Comparison of ENCODE assay signal across 30 mouse cellular contexts in genomic region chr11:37285186-37285585, GRCm38 (mm10). TPM values are rescaled to one million over a fixed set of nuclear protein-coding genes. Genes with fewer than 3 reads are reported as not detected.
DNase-seq lines count a peak whose midpoint lies in the region; ATAC-seq and TF ChIP-seq lines count a peak whose summit lies in the region.
"Had no signal": no experiment of that assay in that cellular context is flagged by ENCODE, and none has a peak within 500 bp of the region (broad histone marks: within the 10 kb centered on the region; RNA-seq: fewer than 3 reads in every experiment).

No protein-coding gene starts in this region.

- no peaks in the 10 kb centered on the region for H3K4me1 ChIP-seq in forebrain, embryonic 14.5 days (ENCODE audit: control insufficient read depth, insufficient read depth, low read length)
- no peaks in the 10 kb centered on the region for H3K4me1 ChIP-seq in forebrain, embryonic 11.5 days (replicated peaks; ENCODE audit: control insufficient read depth, insufficient read depth, low read length)
- no peaks in the 10 kb centered on the region for H3K4me1 ChIP-seq in midbrain, embryonic 10.5 days
- H3K4me1 ChIP-seq: embryonic facial prominence, embryonic 10.5 days; embryonic facial prominence, embryonic 13.5 days; forebrain, embryonic 15.5 days; heart, embryonic 10.5 days; heart, embryonic 13.5 days had no signal

- H3K4me3 ChIP-seq in forebrain, embryonic 14.5 days (ENCODE audit: low read depth, low read length): no peak overlapping the region
- no peak overlapping the region for H3K4me3 ChIP-seq in forebrain, embryonic 11.5 days (ENCODE audit: low read depth, low read length)
- H3K4me3 ChIP-seq in layer of hippocampus, adult 2 months: no peak overlapping the region
- H3K4me3 ChIP-seq in midbrain, embryonic 10.5 days: no peak overlapping the region
- H3K4me3 ChIP-seq: embryonic facial prominence, embryonic 10.5 days; embryonic facial prominence, embryonic 13.5 days; erythroblast, embryonic 14.5 days; forebrain, embryonic 15.5 days; heart, adult 2 months; heart, embryonic 10.5 days; heart, embryonic 13.5 days had no signal

- H3K4me2 ChIP-seq in forebrain, embryonic 14.5 days (ENCODE audit: low read length): no peak overlapping the region
- no peak overlapping the region for H3K4me2 ChIP-seq in forebrain, embryonic 11.5 days (ENCODE audit: low read depth, low read length, severe bottlenecking)
- H3K4me2 ChIP-seq: embryonic facial prominence, embryonic 13.5 days; forebrain, embryonic 15.5 days; heart, embryonic 13.5 days; hindbrain, embryonic 14.5 days had no signal

- no peaks in the 10 kb centered on the region for H3K36me3 ChIP-seq in forebrain, embryonic 14.5 days (ENCODE audit: control insufficient read depth, insufficient read depth, low read length)
- no peaks in the 10 kb centered on the region for H3K36me3 ChIP-seq in forebrain, embryonic 11.5 days (ENCODE audit: control insufficient read depth, insufficient read depth, low read length)
- no peaks in the 10 kb centered on the region for H3K36me3 ChIP-seq in midbrain, embryonic 10.5 days
- H3K36me3 ChIP-seq: embryonic facial prominence, embryonic 10.5 days; embryonic facial prominence, embryonic 13.5 days; forebrain, embryonic 15.5 days; heart, embryonic 10.5 days; heart, embryonic 13.5 days had no signal

- no peaks in the 10 kb centered on the region for H3K9me3 ChIP-seq in forebrain, embryonic 14.5 days (replicated peaks; ENCODE audit: control insufficient read depth, low read length)
- H3K9me3 ChIP-seq in forebrain, embryonic 11.5 days (ENCODE audit: control insufficient read depth, low read length): no peaks in the 10 kb centered on the region
- H3K9me3 ChIP-seq in midbrain, embryonic 10.5 days (replicated peaks): peaks cover 4% of the 10 kb centered on the region; the same call in 1 of the 2 replicates
- H3K9me3 ChIP-seq: embryonic facial prominence, embryonic 10.5 days; embryonic facial prominence, embryonic 13.5 days; forebrain, embryonic 15.5 days; heart, embryonic 10.5 days; heart, embryonic 13.5 days had no signal

- H3K27me3 ChIP-seq in forebrain, embryonic 14.5 days (replicated peaks; ENCODE audit: control insufficient read depth, insufficient read depth, low read length): no peaks in the 10 kb centered on the region
- H3K27me3 ChIP-seq in forebrain, embryonic 11.5 days (ENCODE audit: control insufficient read depth, insufficient read depth, low read length): no peaks in the 10 kb centered on the region
- H3K27me3 ChIP-seq in midbrain, embryonic 10.5 days (ENCODE audit: low read depth, poor library complexity, severe bottlenecking): no peaks in the 10 kb centered on the region
- H3K27me3 ChIP-seq: embryonic facial prominence, embryonic 13.5 days; forebrain, embryonic 15.5 days; heart, embryonic 13.5 days had no signal

- DNase-seq in forebrain, embryonic 14.5 days (ENCODE audit: low spot score): peak; percentile 4
- no peak for DNase-seq in forebrain, embryonic 11.5 days (ENCODE audit: low spot score)
- DNase-seq in layer of hippocampus, adult 18-20 months (ENCODE audit: low spot score in 2 of 2): peak; percentile 24 to 78
- DNase-seq in layer of hippocampus, postnatal 25 days (ENCODE audit: extremely low spot score in 1 of 2, low spot score in 1 of 2): no peak
- peak; percentile 19 to 69 for DNase-seq in layer of hippocampus, adult 2 months (ENCODE audit: low spot score in 2 of 2)
- peak; percentile 56 for DNase-seq in layer of hippocampus, adult 9-11 months
- DNase-seq in midbrain, embryonic 10.5 days (ENCODE audit: low spot score): no peak
- DNase-seq: adrenal gland, adult 8-10 months; adrenal gland, postnatal 25 days; cerebellum, adult 11 months; cerebellum, adult 2 months; cerebellum, adult 9-11 months; cerebellum, postnatal 25 days; embryo, embryonic 11 days; gastrocnemius, postnatal 10 days; gastrocnemius, postnatal 36 days; heart, adult 2 months; heart, postnatal 14 days; heart, postnatal 4 days had no signal

- H3K27ac ChIP-seq in forebrain, embryonic 14.5 days (ENCODE audit: low read depth, low read length): no peak overlapping the region
- no peak overlapping the region for H3K27ac ChIP-seq in forebrain, embryonic 11.5 days (ENCODE audit: low read depth, low read length)
- peak overlapping the region; percentile 29; the same call in 1 of the 2 replicates for H3K27ac ChIP-seq in layer of hippocampus, adult 2 months
- H3K27ac ChIP-seq in midbrain, embryonic 10.5 days (replicated peaks): no peak overlapping the region
- H3K27ac ChIP-seq: embryonic facial prominence, embryonic 10.5 days; embryonic facial prominence, embryonic 13.5 days; forebrain, embryonic 15.5 days; heart, adult 2 months; heart, embryonic 10.5 days; heart, embryonic 13.5 days; hindbrain, embryonic 14.5 days; hindbrain, postnatal 0 days had no signal

- TF ChIP-seq CTCF in layer of hippocampus, adult 2 months (conservative IDR thresholded peaks at IDR 0.05): no peak

- no peak overlapping the region for H3K9ac ChIP-seq in forebrain, embryonic 14.5 days (ENCODE audit: low read length)
- no peak overlapping the region for H3K9ac ChIP-seq in forebrain, embryonic 11.5 days (ENCODE audit: low read length)
- H3K9ac ChIP-seq: embryonic facial prominence, embryonic 13.5 days; forebrain, embryonic 15.5 days; heart, embryonic 13.5 days; hindbrain, embryonic 14.5 days had no signal

- ATAC-seq in forebrain, embryonic 14.5 days: no peak
- ATAC-seq in forebrain, embryonic 11.5 days (replicated peaks; ENCODE audit: low FRiP score): no peak
- no peak for ATAC-seq in megakaryocyte progenitor cell, adult 5-6 weeks (replicated peaks; ENCODE audit: poor library complexity)
- ATAC-seq: activated CD4-positive, CD25-positive, alpha-beta regulatory T cell, adult 4 months; forebrain, embryonic 15.5 days; hindbrain, postnatal 0 days had no signal

- 86% methylated on average over 2 of the region's 2 CpGs for WGBS in forebrain, embryonic 14.5 days
- 91% methylated on average over 2 of the region's 2 CpGs for WGBS in forebrain, embryonic 11.5 days
- 94% methylated on average over 2 of the region's 2 CpGs for WGBS in midbrain, embryonic 10.5 days

RNA-seq across cellular contexts. Expression of gene Tenm2, which starts 49.4 kb away (rescaled TPM):
- polyA plus RNA-seq in forebrain, embryonic 14.5 days (2014; fragmentation: Nextera tagmentation; extraction: Ambion mirVana): 16.0 and 23.8 TPM in 2 replicates
- 3.8 and 4.0 TPM in 2 replicates for polyA plus RNA-seq in forebrain, embryonic 11.5 days (2014; fragmentation: Nextera tagmentation; extraction: Ambion mirVana)
- total RNA-seq in layer of hippocampus, adult 18-20 months (2021): 100 to 1,000 TPM; 139 to 145 TPM
- total RNA-seq in layer of hippocampus, postnatal 25 days (2021): 100 to 1,000 TPM; 124 to 163 TPM
- total RNA-seq in layer of hippocampus, adult 2 months (2021): 100 to 1,000 TPM; 153 to 165 TPM
- total RNA-seq in megakaryocyte progenitor cell, adult 5-6 weeks (2015): not detected in 2 replicates
- not detected in 2 replicates for total RNA-seq in megakaryocyte progenitor cell, adult 5-6 weeks (2017)
- polyA plus RNA-seq in midbrain, embryonic 10.5 days (2016; fragmentation: Nextera tagmentation; extraction: Ambion mirVana): 4.2 and 7.4 TPM in 2 replicates
- total RNA-seq: granulocyte monocyte progenitor cell, adult 5-6 weeks had no signal
- polyA plus RNA-seq: activated CD4-positive, CD25-positive, alpha-beta regulatory T cell, adult 4 months had no signal

Comparison
In these comparisons a context has a peak if more than half of its experiments do, and no peak if none do; other contexts are left out.
1. DNase-seq: peak in forebrain, embryonic 14.5 days (single experiment), layer of hippocampus, adult 18-20 months (2 of 2), layer of hippocampus, adult 2 months (2 of 2) and layer of hippocampus, adult 9-11 months (single experiment); none in forebrain, embryonic 11.5 days (single experiment), layer of hippocampus, postnatal 25 days (0 of 2) and midbrain, embryonic 10.5 days (single experiment).
2. RNA of gene Tenm2, which starts 49.4 kb away (total RNA-seq): 153 to 165 TPM in layer of hippocampus, adult 2 months, 124 to 163 TPM in layer of hippocampus, postnatal 25 days and 139 to 145 TPM in layer of hippocampus, adult 18-20 months; not detected in megakaryocyte progenitor cell, adult 5-6 weeks; every median in the first group is over 100 times any median in the second.